Mouse (Mus musculus) testis, adult 2 months (tissue): ENCODE measurements around the gene Psen2.

Experiments
- CTCF ChIP-seq: fragments of 200-500 bp; IDR thresholded peaks from 2 replicates; pipeline ENCODE4 v1.5.1; 2012; ENCODE audit warnings: low read depth, mild to moderate bottlenecking, inconsistent platforms, low read length, moderate library complexity; ENCODE audit not compliant: control insufficient read depth, insufficient read depth, insufficient replicate concordance
- POLR2A ChIP-seq: fragments of 200-500 bp; IDR thresholded peaks from 2 replicates; pipeline ENCODE4 v1.6.1; 2012; ENCODE audit warnings: low read depth, mild to moderate bottlenecking, inconsistent platforms, low read length, moderate library complexity; ENCODE audit not compliant: control insufficient read depth

DNA sequence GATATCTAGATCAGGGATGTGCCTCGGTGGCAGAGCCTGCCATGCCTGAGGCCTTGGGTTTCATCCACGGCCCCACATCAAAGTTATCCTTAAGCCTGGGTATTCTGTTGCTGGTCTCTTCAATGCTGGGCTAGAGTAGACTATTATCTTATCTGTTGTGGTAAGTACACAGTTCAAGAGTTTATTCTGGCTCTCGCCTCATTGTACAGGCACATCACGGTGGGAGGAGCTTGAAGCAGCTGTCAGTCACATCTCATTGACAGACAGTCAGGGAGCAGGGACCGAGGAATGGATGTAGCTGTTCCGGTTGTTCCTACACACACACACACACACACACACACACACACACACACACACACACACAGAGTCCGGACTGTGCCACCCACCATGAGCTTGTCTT is 15.3 kb downstream of the Psen2 start:
- no peak for TF ChIP-seq CTCF
- TF ChIP-seq POLR2A: no peak
